ENCODE assay signal across 8 mouse cellular contexts in genomic region chr19:16049646-16050045, GRCm38 (mm10).
DNase-seq lines count a peak whose midpoint lies in the region; ATAC-seq and TF ChIP-seq lines count a peak whose summit lies in the region.

No protein-coding gene starts in this region.

- H3K27me3 ChIP-seq in heart, embryonic 10.5 days (ENCODE audit: insufficient read depth, poor library complexity, severe bottlenecking) = no peaks in the 10 kb centered on the region
- no peaks in the 10 kb centered on the region for H3K27me3 ChIP-seq in CH12.LX (replicated peaks)
- no peaks in the 10 kb centered on the region for H3K27me3 ChIP-seq in hindbrain, embryonic 10.5 days (ENCODE audit: insufficient read depth, poor library complexity, severe bottlenecking)
- no peaks in the 10 kb centered on the region for H3K27me3 ChIP-seq in liver, postnatal 0 days (ENCODE audit: insufficient read depth, low read length)

- TF ChIP-seq CTCF in CH12.LX (conservative IDR thresholded peaks at IDR 0.05 in 1 of 2, IDR thresholded peaks at IDR 0.05 in 1 of 2; ENCODE audit: low read depth in 2 of 2, low read length in 2 of 2) = no peak
- no peak for TF ChIP-seq CTCF in liver, postnatal 0 days (IDR thresholded peaks at IDR 0.05; ENCODE audit: low read depth)

- TF ChIP-seq RAD21 in CH12.LX (IDR thresholded peaks at IDR 0.05; ENCODE audit: low read depth, low read length) = no peak

- no peak for DNase-seq in heart, embryonic 10.5 days (ENCODE audit: low spot score)
- no peak for DNase-seq in heart, adult 11 months
- no peak for DNase-seq in CH12.LX (ENCODE audit: extremely low read depth)
- DNase-seq in hindbrain, embryonic 10.5 days (ENCODE audit: low spot score) = no peak
- no peak for DNase-seq in liver, postnatal 0 days
- DNase-seq in left cerebral cortex, postnatal 36 days (ENCODE audit: low spot score in 2 of 2) = no peak
- DNase-seq in cerebellum, adult 18-20 months = no peak
- DNase-seq in urinary bladder, adult 2 months (ENCODE audit: low spot score) = no peak

- H3K27ac ChIP-seq in heart, embryonic 10.5 days = no peak overlapping the region
- H3K27ac ChIP-seq in CH12.LX (ENCODE audit: insufficient read depth, low read depth) = no peak overlapping the region
- H3K27ac ChIP-seq in hindbrain, embryonic 10.5 days = peak overlapping the region; percentile 86
- no peak overlapping the region for H3K27ac ChIP-seq in liver, postnatal 0 days (ENCODE audit: low read depth)

- WGBS in heart, embryonic 10.5 days = 49% methylated on average over 3 of the region's 3 CpGs
- 11% methylated on average over 3 of the region's 3 CpGs for WGBS in hindbrain, embryonic 10.5 days
- 49% methylated on average over 3 of the region's 3 CpGs for WGBS in liver, postnatal 0 days (ENCODE audit: insufficient replicate concordance)

- peak overlapping the region; percentile 48; the same call in 1 of the 2 replicates for H3K4me3 ChIP-seq in heart, embryonic 10.5 days
- H3K4me3 ChIP-seq in CH12.LX (replicated peaks in 1 of 3; ENCODE audit: low read depth in 2 of 3, low read length in 2 of 3, poor library complexity in 1 of 3) = peak overlapping the region in 1 of 3 experiments; percentile 51
- peak overlapping the region; percentile 49 for H3K4me3 ChIP-seq in hindbrain, embryonic 10.5 days
- peak overlapping the region; percentile 31 for H3K4me3 ChIP-seq in liver, postnatal 0 days (ENCODE audit: low read depth, low read length)

- intact Hi-C loops in left cerebral cortex, postnatal 36 days (cut with DNase I) = no loop called here

- TF ChIP-seq POLR2A in CH12.LX (IDR thresholded peaks at IDR 0.05; ENCODE audit: low read depth, low read length) = no peak

- no peaks in the 10 kb centered on the region for H3K9me3 ChIP-seq in heart, embryonic 10.5 days
- H3K9me3 ChIP-seq in CH12.LX (replicated peaks; ENCODE audit: low read length) = no peaks in the 10 kb centered on the region
- H3K9me3 ChIP-seq in hindbrain, embryonic 10.5 days = no peaks in the 10 kb centered on the region
- H3K9me3 ChIP-seq in liver, postnatal 0 days (ENCODE audit: low read length) = no peaks in the 10 kb centered on the region

- no peak for ATAC-seq in liver, postnatal 0 days

- H3K79me2 ChIP-seq in CH12.LX (replicated peaks; ENCODE audit: control insufficient read depth, extremely low read depth, insufficient read depth, poor library complexity, severe bottlenecking) = no peaks in the 10 kb centered on the region

- peak overlapping the region; percentile 96; the same call in 1 of the 2 replicates for H3K4me2 ChIP-seq in CH12.LX (ENCODE audit: insufficient read depth, low read depth, poor library complexity, severe bottlenecking)
- H3K4me2 ChIP-seq in liver, postnatal 0 days (ENCODE audit: low read depth, low read length) = peak overlapping the region; percentile 63

- no peak overlapping the region for H3K9ac ChIP-seq in CH12.LX (ENCODE audit: insufficient read depth, low read depth)
- no peak overlapping the region for H3K9ac ChIP-seq in liver, postnatal 0 days (replicated peaks)

- TF ChIP-seq EP300 in CH12.LX (IDR thresholded peaks at IDR 0.05; ENCODE audit: low read length) = no peak
- TF ChIP-seq EP300 in liver, postnatal 0 days (IDR thresholded peaks at IDR 0.05; ENCODE audit: low read depth) = no peak

- no peaks in the 10 kb centered on the region for H3K36me3 ChIP-seq in heart, embryonic 10.5 days
- H3K36me3 ChIP-seq in CH12.LX (replicated peaks in 1 of 2; ENCODE audit: control insufficient read depth in 1 of 2, insufficient read depth in 1 of 2, low read length in 1 of 2) = no peaks in the 10 kb centered on the region
- no peaks in the 10 kb centered on the region for H3K36me3 ChIP-seq in hindbrain, embryonic 10.5 days
- H3K36me3 ChIP-seq in liver, postnatal 0 days (replicated peaks; ENCODE audit: insufficient read depth, low read length) = no peaks in the 10 kb centered on the region

- in situ Hi-C loops in CH12.LX (cut with MboI; ENCODE audit: low pct_ligation_motif_present, low pct_unique_long_range_greater_than_20kb, low sequenced_read_pairs) = loop anchor here (25.0 kb wide), 2 partner anchors 288 to 538 kb away; no protein-coding TSS in a partner anchor

- H3K4me1 ChIP-seq in heart, embryonic 10.5 days = peaks cover 11% of the 10 kb centered on the region; the same call in 1 of the 2 replicates
- H3K4me1 ChIP-seq in CH12.LX (ENCODE audit: control insufficient read depth in 1 of 2, insufficient read depth in 2 of 2) = no peaks in the 10 kb centered on the region
- H3K4me1 ChIP-seq in hindbrain, embryonic 10.5 days (replicated peaks) = peaks cover 21% of the 10 kb centered on the region
- H3K4me1 ChIP-seq in liver, postnatal 0 days (ENCODE audit: insufficient read depth) = peaks cover 2% of the 10 kb centered on the region; the same call in 1 of the 2 replicates

- dilution Hi-C loops in CH12.LX (cut with MboI; ENCODE audit: extremely low pct_ligation_motif_present, extremely low pct_unique_long_range_greater_than_20kb, low sequenced_read_pairs) = no loop called here

TF ChIP-seq in CH12.LX, 34 proteins besides CTCF, POLR2A, EP300 and RAD21:
- TF ChIP-seq ZNF384 (IDR thresholded peaks at IDR 0.05; ENCODE audit: low read depth, low read length) = peak; percentile 84
- no peak for TF ChIP-seq MXI1 (IDR thresholded peaks at IDR 0.05; ENCODE audit: low read depth, low read length)
